Mouse (Mus musculus) G1E (cell line): ENCODE results near the gene Lbh. TPM values are rescaled to one million over a fixed set of nuclear protein-coding genes. Genes with fewer than 3 reads are reported as not detected.

Experiments used
- ATAC-seq: 2 replicates; pipeline ENCODE4 v1.8.0; 2016; ENCODE audit warnings: mild to moderate bottlenecking; ENCODE audit not compliant: insufficient number of reproducible peaks, poor library complexity, low FRiP score, severe bottlenecking; ENCODE audit errors: extremely low read depth
- DNase-seq: peaks from one replicate; pipeline ENCODE4 v3.0.0; 2012; ENCODE audit warnings: low spot score
- H3K27me3 ChIP-seq: 2 replicates; pipeline ENCODE4 v1.6.1; 2012; ENCODE audit warnings: mild to moderate bottlenecking, low read length, inconsistent platforms; ENCODE audit not compliant: insufficient read depth
- H3K36me3 ChIP-seq: replicated peaks from 2 replicates; pipeline ENCODE3; 2012; ENCODE audit warnings: mild to moderate bottlenecking, inconsistent platforms
- H3K4me1 ChIP-seq: 2 replicates; pipeline ENCODE4 v1.6.1; 2012; ENCODE audit warnings: low read depth, low read length, inconsistent platforms, mixed read lengths; ENCODE audit not compliant: insufficient read depth
- H3K4me3 ChIP-seq: 2 replicates; pipeline ENCODE4 v1.5.1; 2012; ENCODE audit warnings: low read depth, mild to moderate bottlenecking, inconsistent platforms, low read length, moderate library complexity, mixed read lengths
- H3K9me3 ChIP-seq: replicated peaks from 2 replicates; pipeline ENCODE4 v1.6.1; 2012; ENCODE audit warnings: inconsistent platforms
- CTCF ChIP-seq: IDR thresholded peaks from 2 replicates; pipeline ENCODE4 v1.5.1; 2012; ENCODE audit warnings: low read depth, low read length, inconsistent platforms, mixed read lengths
- GATA1 ChIP-seq: IDR thresholded peaks from 2 replicates; pipeline ENCODE4 v1.6.1; 2012; ENCODE audit warnings: borderline replicate concordance, low read length, inconsistent platforms, mixed read lengths
- GATA2 ChIP-seq: IDR thresholded peaks from 2 replicates; pipeline ENCODE4 v1.6.1; 2012; ENCODE audit warnings: low read depth, low read length, inconsistent platforms, borderline replicate concordance
- POLR2AphosphoS5 ChIP-seq: IDR thresholded peaks from 2 replicates; pipeline ENCODE4 v1.6.1; 2012; ENCODE audit warnings: low read depth, low read length, inconsistent platforms; ENCODE audit not compliant: insufficient replicate concordance
- TAL1 ChIP-seq: conservative IDR thresholded peaks from 2 replicates; pipeline ENCODE4 v1.6.1; 2012; ENCODE audit warnings: low read depth, low read length, inconsistent platforms, mixed read lengths
- polyA plus RNA-seq: library from polyadenylated mRNA; stranded (reverse); fragments of >175 nt; gene quantifications from 2 replicates; pipeline ENCODE4 v1.2.3, GENCODE M21; 2012
- total RNA-seq, 2 experiments: library from RNA; stranded (forward) in 1 of 2; stranded (reverse) in 1 of 2; fragments of 200-1000 nt in 1 of 2; fragments of >200 nt in 1 of 2; fragmentation: Nextera tagmentation in 1 of 2; gene quantifications; 2 replicates each; pipeline ENCODE4 v1.2.3; 2014 to 2017

The Lbh gene
- total and polyA plus RNA-seq, 3 experiments, result 0.02 to 8.0 (median 0.05) TPM

DNA sequence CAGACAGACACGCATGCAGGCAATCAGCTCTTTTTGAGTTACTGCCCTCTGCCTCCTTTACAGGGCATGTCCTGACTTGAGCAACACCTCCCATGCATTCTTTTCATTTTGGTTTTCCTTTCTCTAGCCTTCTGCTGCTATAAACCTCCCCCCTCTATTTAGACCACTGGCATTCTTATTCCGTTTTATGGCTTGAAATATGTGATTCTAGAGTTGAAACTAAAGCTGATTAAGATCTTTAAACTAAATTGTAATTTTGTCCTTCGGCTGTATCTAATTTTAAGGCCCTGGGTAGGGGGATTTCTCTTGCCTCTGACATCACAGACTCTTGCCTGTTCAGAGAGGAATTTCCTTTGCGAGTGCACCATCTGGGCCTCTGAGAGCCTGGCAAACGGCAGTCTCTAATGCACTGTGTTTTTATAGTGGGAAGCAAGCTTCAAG, 48.0 kb downstream of the Lbh start:
- H3K27me3 ChIP-seq, result no peaks in the 10 kb centered on the region

DNA sequence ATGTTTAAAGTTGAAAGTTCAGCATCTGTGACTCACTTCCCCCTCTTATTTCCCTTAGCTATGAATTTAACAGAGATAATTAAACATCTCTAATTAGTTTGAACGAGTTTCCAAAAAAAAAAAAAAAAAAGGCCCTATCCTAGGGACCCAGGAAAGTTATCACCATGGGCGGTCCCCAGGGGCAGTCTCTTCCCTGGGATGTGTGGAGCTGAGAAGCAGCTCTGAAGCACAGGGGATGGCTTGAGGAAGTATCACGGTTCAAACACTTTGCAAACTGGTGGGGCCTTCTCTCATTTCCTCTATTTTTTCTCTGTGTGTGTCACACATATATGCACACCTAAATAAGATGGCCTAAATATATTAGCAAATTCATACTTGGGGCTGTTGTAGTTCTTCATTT, 48.8 kb downstream of the Lbh start:
- no peak overlapping the region for H3K4me3 ChIP-seq
- ATAC-seq, result no peak
- H3K4me1 ChIP-seq, result no peaks in the 10 kb centered on the region
- DNase-seq, result no peak
- H3K27me3 ChIP-seq, result no peaks in the 10 kb centered on the region
- TF ChIP-seq GATA2, result no peak
- no peak for TF ChIP-seq POLR2AphosphoS5
- no peak for TF ChIP-seq GATA1
- TF ChIP-seq CTCF, result no peak
- no peak for TF ChIP-seq TAL1
- no peaks in the 10 kb centered on the region for H3K36me3 ChIP-seq
- no peaks in the 10 kb centered on the region for H3K9me3 ChIP-seq

More for the DNA sequence above, 48.0 kb downstream of the Lbh start:
- Histone ChIP-seq H3K36me3 (no peaks in the 10 kb centered on the region), H3K4me3 (no peak overlapping the region), H3K4me1 (no peaks in the 10 kb centered on the region), H3K9me3 (no peaks in the 10 kb centered on the region)
- no peak for TF ChIP-seq GATA2
- TF ChIP-seq GATA1, result no peak
- TF ChIP-seq POLR2AphosphoS5, result no peak
- TF ChIP-seq TAL1, result no peak
- no peak for DNase-seq
- ATAC-seq, result no peak

DNA sequence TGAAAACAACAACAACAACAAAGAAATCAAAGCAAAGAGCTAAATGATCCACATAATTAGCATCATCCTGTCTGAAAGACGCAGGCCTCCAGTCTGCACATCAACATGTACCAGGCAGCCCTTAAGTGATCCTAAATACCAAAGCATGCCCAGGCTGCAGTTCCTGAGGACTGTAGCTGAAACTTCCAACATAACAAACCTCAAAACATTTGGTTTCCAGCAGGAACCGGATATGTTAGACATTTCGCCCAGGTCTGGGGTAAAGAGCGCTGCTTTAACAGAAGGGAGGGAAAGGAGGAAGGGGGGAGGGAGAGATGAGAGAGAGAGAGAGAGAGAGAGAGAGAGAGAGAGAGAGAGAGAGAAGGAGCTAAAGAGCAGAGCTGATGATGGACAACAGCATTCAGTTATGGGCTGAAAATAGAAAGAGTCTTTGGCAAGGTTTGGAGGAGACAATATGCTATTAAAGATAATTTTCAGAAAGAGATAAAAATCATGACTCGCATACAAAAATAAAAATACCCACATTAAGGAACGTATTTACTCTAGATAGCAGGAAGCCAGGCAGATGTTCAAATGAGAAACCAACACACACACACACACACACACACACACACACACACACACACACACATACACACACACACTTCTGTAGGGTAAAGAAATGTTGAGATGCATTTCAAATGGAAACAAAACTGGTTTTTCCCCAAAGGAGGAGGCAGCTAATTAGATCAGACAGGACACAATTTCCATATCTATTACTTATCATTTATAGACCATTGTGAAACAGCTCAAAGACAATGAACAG, 49.5 kb downstream of the Lbh start:
- no peak for DNase-seq
- no peak for ATAC-seq
- Histone ChIP-seq H3K27me3 (no peaks in the 10 kb centered on the region), H3K4me3 (no peak overlapping the region), H3K9me3 (no peaks in the 10 kb centered on the region), H3K4me1 (no peaks in the 10 kb centered on the region), H3K36me3 (no peaks in the 10 kb centered on the region)
- no peak for TF ChIP-seq GATA2

DNA sequence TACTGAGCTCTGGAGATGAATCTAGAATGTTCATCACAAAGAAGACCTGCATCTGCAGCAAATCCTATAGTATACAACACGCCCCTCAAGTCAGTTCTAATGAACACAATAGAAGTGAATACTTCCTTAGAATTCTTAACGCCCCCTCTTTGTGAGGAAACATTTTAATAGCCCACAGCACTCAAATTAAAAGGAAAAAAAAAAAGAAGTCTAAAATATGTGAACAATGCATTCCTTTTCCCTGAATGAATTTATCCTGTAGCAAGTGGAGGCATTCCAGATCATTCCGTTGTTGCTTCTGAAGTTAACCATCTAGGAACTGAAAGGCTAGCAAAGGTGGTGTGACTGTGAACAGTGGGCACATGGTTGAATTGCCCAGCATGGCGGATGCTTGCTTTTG, 50.6 kb downstream of the Lbh start:
- no peaks in the 10 kb centered on the region for H3K36me3 ChIP-seq
- H3K4me3 ChIP-seq, result no peak overlapping the region
- no peak for DNase-seq
- no peaks in the 10 kb centered on the region for H3K9me3 ChIP-seq
- no peaks in the 10 kb centered on the region for H3K4me1 ChIP-seq
- no peaks in the 10 kb centered on the region for H3K27me3 ChIP-seq
- TF ChIP-seq CTCF, result no peak
- no peak for TF ChIP-seq GATA1
- no peak for TF ChIP-seq TAL1
- no peak for TF ChIP-seq POLR2AphosphoS5
- TF ChIP-seq GATA2, result no peak
- no peak for ATAC-seq

DNA sequence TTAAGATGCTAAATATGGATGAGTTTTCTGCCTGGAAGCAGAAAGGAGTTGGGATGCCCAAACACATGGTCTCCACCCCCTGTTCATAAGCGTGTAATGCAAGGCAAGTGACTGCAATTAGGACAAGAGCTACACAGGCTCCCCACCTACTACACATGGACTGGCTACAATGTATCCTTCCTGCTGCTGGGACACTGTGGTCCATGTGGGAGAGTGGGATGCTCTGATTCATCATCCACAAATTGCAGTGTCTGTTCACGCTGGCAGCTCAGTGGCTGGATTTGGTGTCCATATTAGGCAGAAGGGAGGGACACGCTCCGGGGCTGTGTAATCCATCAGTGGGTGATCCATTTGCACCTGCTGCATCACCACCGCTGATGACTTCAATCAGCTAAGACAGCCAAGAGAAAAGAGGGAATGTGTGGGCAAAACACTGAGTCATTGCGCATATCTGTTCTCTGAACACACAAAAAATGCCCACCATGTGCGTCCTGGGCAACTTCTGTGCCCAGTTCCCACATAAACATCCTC, 52.6 kb downstream of the Lbh start:
- no peak overlapping the region for H3K4me3 ChIP-seq
- no peaks in the 10 kb centered on the region for H3K9me3 ChIP-seq
- no peaks in the 10 kb centered on the region for H3K36me3 ChIP-seq
- H3K4me1 ChIP-seq, result no peaks in the 10 kb centered on the region
- no peaks in the 10 kb centered on the region for H3K27me3 ChIP-seq
- no peak for TF ChIP-seq GATA1
- TF ChIP-seq CTCF, result no peak
- TF ChIP-seq TAL1, result no peak
- TF ChIP-seq GATA2, result no peak
- no peak for TF ChIP-seq POLR2AphosphoS5
- no peak for ATAC-seq
- no peak for DNase-seq

DNA sequence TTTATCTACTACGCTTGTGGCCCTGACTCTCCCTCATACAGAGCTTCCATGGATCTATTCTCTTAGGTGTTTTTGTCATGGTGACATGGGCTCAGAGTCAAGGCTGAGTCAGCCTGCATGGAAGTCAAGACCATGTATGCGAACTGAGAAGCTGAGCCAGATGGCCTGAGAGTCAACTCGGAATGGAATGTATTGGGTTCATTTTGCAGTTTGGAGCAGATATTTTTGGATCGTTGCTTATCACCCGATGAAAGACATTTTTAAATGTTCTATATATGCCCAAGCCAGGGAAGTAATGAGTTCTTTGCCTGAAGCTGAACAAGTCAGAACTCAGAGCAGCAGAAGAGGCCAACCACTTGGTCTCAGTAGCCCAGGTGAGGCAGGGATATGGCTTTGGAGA, 54.9 kb downstream of the Lbh start:
- no peaks in the 10 kb centered on the region for H3K9me3 ChIP-seq
- H3K36me3 ChIP-seq, result no peaks in the 10 kb centered on the region
- TF ChIP-seq GATA1 (no peak), POLR2AphosphoS5 (no peak), GATA2 (no peak), TAL1 (no peak), CTCF (no peak)
- H3K27me3 ChIP-seq, result no peaks in the 10 kb centered on the region
- no peak overlapping the region for H3K4me3 ChIP-seq
- H3K4me1 ChIP-seq, result no peaks in the 10 kb centered on the region
- ATAC-seq (no peak), DNase-seq (no peak)
